Comparison of ENCODE assay signal across 24 mouse cellular contexts in the genomic region with DNA sequence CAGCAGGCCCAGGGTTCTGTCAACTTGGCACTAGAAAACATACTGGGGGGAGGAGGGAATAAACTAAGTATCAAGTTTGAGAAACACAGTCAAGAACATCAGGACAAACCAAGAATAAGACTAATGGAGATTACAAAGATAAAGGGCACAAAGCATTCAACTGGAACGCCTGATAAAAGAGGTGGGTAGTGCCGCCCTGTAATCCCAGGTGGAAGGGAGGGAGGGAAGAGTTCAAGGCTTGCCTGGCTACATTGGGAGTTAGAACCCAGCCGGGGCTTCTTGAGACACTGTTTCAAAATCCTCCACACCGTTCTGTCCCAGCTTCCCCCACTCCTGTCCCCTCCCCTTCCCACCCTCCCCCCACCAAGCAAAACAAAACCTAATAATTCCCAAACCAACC.
"Had no signal": no experiment of that assay in that cellular context is flagged by ENCODE, and none has a peak within 500 bp of the region (broad histone marks: within the 10 kb centered on the region; RNA-seq: fewer than 3 reads in every experiment).

No protein-coding gene starts in this region.

- H3K4me3 ChIP-seq: gastrocnemius, adult 2 months; heart, embryonic 10.5 days; heart, embryonic 12.5 days; hindbrain, embryonic 13.5 days; hindbrain, embryonic 15.5 days; kidney, embryonic 15.5 days; limb, embryonic 13.5 days; limb, embryonic 15.5 days; liver, embryonic 12.5 days had no signal

- H3K4me2 ChIP-seq: heart, embryonic 12.5 days; hindbrain, embryonic 13.5 days; kidney, embryonic 15.5 days; limb, embryonic 13.5 days; limb, embryonic 15.5 days; liver, embryonic 12.5 days had no signal

- H3K36me3 ChIP-seq: heart, embryonic 10.5 days; heart, embryonic 12.5 days; hindbrain, embryonic 13.5 days; hindbrain, embryonic 15.5 days; kidney, embryonic 15.5 days; limb, embryonic 13.5 days; limb, embryonic 15.5 days; liver, embryonic 12.5 days had no signal

- H3K27me3 ChIP-seq: heart, embryonic 12.5 days; hindbrain, embryonic 13.5 days; hindbrain, embryonic 15.5 days; limb, embryonic 13.5 days; limb, embryonic 15.5 days had no signal

- H3K9me3 ChIP-seq: heart, embryonic 10.5 days; heart, embryonic 12.5 days; hindbrain, embryonic 13.5 days; hindbrain, embryonic 15.5 days; kidney, embryonic 15.5 days; limb, embryonic 13.5 days; limb, embryonic 15.5 days; liver, embryonic 12.5 days had no signal

- H3K27ac ChIP-seq: gastrocnemius, adult 2 months; heart, embryonic 10.5 days; hindbrain, embryonic 13.5 days; hindbrain, embryonic 15.5 days; hindbrain, postnatal 0 days; kidney, embryonic 15.5 days; kidney, postnatal 0 days; limb, embryonic 13.5 days; limb, embryonic 15.5 days; liver, embryonic 12.5 days had no signal

- H3K9ac ChIP-seq: heart, embryonic 12.5 days; hindbrain, embryonic 13.5 days; hindbrain, embryonic 15.5 days; kidney, embryonic 15.5 days; limb, embryonic 13.5 days; limb, embryonic 15.5 days; liver, embryonic 12.5 days had no signal

- ATAC-seq: intestine, embryonic 16.5 days; liver, embryonic 12.5 days had no signal

- DNase-seq: gastrocnemius, adult 2 months; gastrocnemius, postnatal 10 days; gastrocnemius, postnatal 25 days; heart, postnatal 10 days; heart, postnatal 36 days; kidney, adult 11 months; kidney, adult 2 months; kidney, adult 9 months; kidney, postnatal 14 days; kidney, postnatal 36 days; layer of hippocampus, adult 9-11 months; layer of hippocampus, postnatal 36 days; left cerebral cortex, postnatal 4 days had no signal
